Mouse (Mus musculus): ENCODE data around the gene Irf4. TPM values are rescaled to one million over a fixed set of nuclear protein-coding genes. Genes with fewer than 3 reads are reported as not detected.

Irf4 gene
- polyA plus RNA-seq, 1 experiment from 2014 or later, result 0.22 TPM

DNA sequence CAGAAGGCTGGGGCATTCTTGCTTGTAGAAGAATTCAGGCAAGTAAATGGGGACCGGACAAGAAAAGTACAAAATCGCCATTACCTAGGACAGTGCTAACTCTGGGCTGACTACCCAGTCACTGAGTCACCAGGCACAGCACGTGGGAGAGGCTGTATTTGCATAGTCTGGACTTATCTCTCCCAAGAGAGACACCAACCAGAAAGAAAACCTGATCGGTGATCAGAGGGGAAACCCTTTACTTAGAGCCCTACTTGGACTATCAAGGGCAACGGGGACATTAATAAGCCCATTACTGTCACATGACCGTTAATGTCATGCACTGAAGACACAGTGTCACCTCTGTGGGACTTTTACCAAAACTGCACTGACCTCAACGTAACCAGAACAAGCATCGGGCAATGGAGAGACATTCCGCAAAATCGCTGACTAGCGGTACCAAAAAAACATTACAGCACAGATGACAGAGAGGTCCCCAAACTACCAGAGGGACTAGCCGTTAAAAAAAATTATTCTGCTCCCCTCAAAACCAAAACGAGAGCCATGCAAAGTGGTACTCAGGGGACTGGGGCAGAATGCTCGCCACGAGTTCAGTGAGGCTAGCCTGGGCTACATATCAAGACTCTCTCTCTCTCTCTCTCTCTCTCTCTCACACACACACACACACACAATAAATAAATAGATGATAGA is 18.8 kb upstream of the Irf4 start:
- no peak overlapping the region for H3K9ac ChIP-seq (ENCODE audit: low read length)
- H3K4me3 ChIP-seq (ENCODE audit: low read length), result no peak overlapping the region
- peaks cover 3% of the 10 kb centered on the region; the same call in 1 of the 2 replicates for H3K4me1 ChIP-seq (ENCODE audit: control insufficient read depth, insufficient read depth, low read length)
- no peak overlapping the region for H3K27ac ChIP-seq (ENCODE audit: low read length)
- no peaks in the 10 kb centered on the region for H3K27me3 ChIP-seq (ENCODE audit: control insufficient read depth, insufficient read depth, low read length)
- no peaks in the 10 kb centered on the region for H3K36me3 ChIP-seq (ENCODE audit: control insufficient read depth, insufficient read depth)
- WGBS, result 77% methylated on average over 15 of the region's 15 CpGs
- ATAC-seq (replicated peaks; ENCODE audit: extremely low read depth, insufficient read depth, low FRiP score), result no peak
- H3K9me3 ChIP-seq (replicated peaks; ENCODE audit: control insufficient read depth, low read length), result no peaks in the 10 kb centered on the region
- H3K4me2 ChIP-seq (ENCODE audit: low read depth, low read length), result no peak overlapping the region

DNA sequence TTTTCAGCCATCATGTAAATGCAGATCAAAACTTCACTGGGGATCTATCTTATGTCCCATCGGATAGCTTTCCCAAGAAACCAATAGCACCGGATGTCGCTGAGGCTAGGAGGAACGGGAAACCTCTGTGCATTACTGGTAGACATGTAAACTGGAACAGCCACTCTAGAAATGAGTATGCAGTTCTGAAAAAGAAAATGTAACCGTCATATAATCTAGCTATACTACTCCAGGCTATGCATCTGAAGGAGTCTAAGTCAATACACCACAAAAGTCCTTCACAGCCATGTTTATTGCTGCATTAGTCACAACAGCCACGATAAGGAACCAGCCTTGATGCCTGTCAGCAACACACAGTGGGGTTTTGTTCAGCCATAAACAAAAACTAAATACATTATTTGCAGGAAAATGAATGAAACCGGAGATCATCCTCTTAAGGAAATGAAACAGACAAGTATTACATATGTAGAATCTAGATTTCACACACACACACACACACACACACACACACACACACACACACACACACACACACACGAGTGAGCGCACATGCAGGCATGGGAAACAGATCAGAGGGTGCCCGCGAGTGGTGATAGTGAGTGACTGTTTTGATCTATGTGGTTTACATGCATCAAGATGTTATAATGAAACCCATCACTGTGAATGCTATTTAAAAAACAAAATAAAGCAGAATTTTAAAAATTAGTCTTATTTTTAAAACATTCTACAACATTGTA is 16.1 kb upstream of the Irf4 start:
- 82% methylated on average over 11 of the region's 11 CpGs for WGBS
- Histone ChIP-seq H3K9ac (ENCODE audit: low read length) (no peak overlapping the region), H3K4me1 (ENCODE audit: control insufficient read depth, insufficient read depth, low read length) (peaks cover 3% of the 10 kb centered on the region; the same call in 1 of the 2 replicates), H3K9me3 (replicated peaks; ENCODE audit: control insufficient read depth, low read length) (no peaks in the 10 kb centered on the region), H3K36me3 (ENCODE audit: control insufficient read depth, insufficient read depth) (no peaks in the 10 kb centered on the region), H3K27ac (ENCODE audit: low read length) (no peak overlapping the region), H3K4me3 (ENCODE audit: low read length) (no peak overlapping the region), H3K27me3 (ENCODE audit: control insufficient read depth, insufficient read depth, low read length) (no peaks in the 10 kb centered on the region), H3K4me2 (ENCODE audit: low read depth, low read length) (no peak overlapping the region)
- no peak for ATAC-seq (replicated peaks; ENCODE audit: extremely low read depth, insufficient read depth, low FRiP score)

DNA sequence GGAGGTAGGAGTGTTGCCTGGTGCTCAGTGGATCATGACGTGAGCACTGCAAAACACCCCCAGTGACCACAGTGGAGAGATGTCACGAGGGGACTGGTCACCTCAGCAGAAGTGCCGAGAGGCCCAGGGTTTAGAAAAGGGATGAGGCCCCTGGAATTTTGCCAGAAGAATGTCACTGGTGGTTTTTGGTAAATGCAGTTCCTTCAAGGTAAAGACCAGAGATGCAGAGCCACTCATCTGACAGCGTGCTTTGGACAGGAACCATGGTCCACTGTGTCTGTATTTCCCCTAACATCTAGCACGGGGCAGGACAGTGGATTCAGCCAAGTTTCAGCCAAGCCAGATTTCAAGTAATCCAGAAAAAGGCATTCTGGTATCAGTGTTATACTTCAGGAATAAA is 12.3 kb upstream of the Irf4 start:
- H3K9me3 ChIP-seq (replicated peaks; ENCODE audit: control insufficient read depth, low read length), result no peaks in the 10 kb centered on the region
- WGBS, result 81% methylated on average over 5 of the region's 5 CpGs
- H3K36me3 ChIP-seq (ENCODE audit: control insufficient read depth, insufficient read depth), result no peaks in the 10 kb centered on the region
- no peak overlapping the region for H3K4me3 ChIP-seq (ENCODE audit: low read length)
- ATAC-seq (replicated peaks; ENCODE audit: extremely low read depth, insufficient read depth, low FRiP score), result no peak
- H3K9ac ChIP-seq (ENCODE audit: low read length), result no peak overlapping the region
- no peaks in the 10 kb centered on the region for H3K4me1 ChIP-seq (ENCODE audit: control insufficient read depth, insufficient read depth, low read length)
- H3K27me3 ChIP-seq (ENCODE audit: control insufficient read depth, insufficient read depth, low read length), result no peaks in the 10 kb centered on the region
- H3K27ac ChIP-seq (ENCODE audit: low read length), result no peak overlapping the region
- no peak overlapping the region for H3K4me2 ChIP-seq (ENCODE audit: low read depth, low read length)

- Histone ChIP-seq H3K4me3 (ENCODE audit: low read length) (no peak overlapping the region), H3K4me1 (ENCODE audit: control insufficient read depth, insufficient read depth, low read length) (no peaks in the 10 kb centered on the region), H3K27ac (ENCODE audit: low read length) (no peak overlapping the region), H3K36me3 (ENCODE audit: control insufficient read depth, insufficient read depth) (no peaks in the 10 kb centered on the region), H3K9me3 (replicated peaks; ENCODE audit: control insufficient read depth, low read length) (no peaks in the 10 kb centered on the region), H3K4me2 (ENCODE audit: low read depth, low read length) (no peak overlapping the region), H3K9ac (ENCODE audit: low read length) (no peak overlapping the region), H3K27me3 (ENCODE audit: control insufficient read depth, insufficient read depth, low read length) (no peaks in the 10 kb centered on the region)
- no peak for ATAC-seq (replicated peaks; ENCODE audit: extremely low read depth, insufficient read depth, low FRiP score)
- WGBS, result 82% methylated on average over 2 of the region's 2 CpGs
Measured at GRCm38 (mm10) chr13:30737257-30737656, 11.8 kb upstream of the Irf4 start.

GRCm38 (mm10) chr13:30738310-30738840 is 10.7 kb upstream of the Irf4 start:
- Histone ChIP-seq H3K4me1 (ENCODE audit: control insufficient read depth, insufficient read depth, low read length) (no peaks in the 10 kb centered on the region), H3K9me3 (replicated peaks; ENCODE audit: control insufficient read depth, low read length) (no peaks in the 10 kb centered on the region), H3K4me2 (ENCODE audit: low read depth, low read length) (no peak overlapping the region), H3K9ac (ENCODE audit: low read length) (no peak overlapping the region), H3K36me3 (ENCODE audit: control insufficient read depth, insufficient read depth) (no peaks in the 10 kb centered on the region), H3K27ac (ENCODE audit: low read length) (no peak overlapping the region), H3K4me3 (ENCODE audit: low read length) (no peak overlapping the region), H3K27me3 (ENCODE audit: control insufficient read depth, insufficient read depth, low read length) (no peaks in the 10 kb centered on the region)
- no peak for ATAC-seq (replicated peaks; ENCODE audit: extremely low read depth, insufficient read depth, low FRiP score)
- 76% methylated on average over 4 of the region's 4 CpGs for WGBS

DNA sequence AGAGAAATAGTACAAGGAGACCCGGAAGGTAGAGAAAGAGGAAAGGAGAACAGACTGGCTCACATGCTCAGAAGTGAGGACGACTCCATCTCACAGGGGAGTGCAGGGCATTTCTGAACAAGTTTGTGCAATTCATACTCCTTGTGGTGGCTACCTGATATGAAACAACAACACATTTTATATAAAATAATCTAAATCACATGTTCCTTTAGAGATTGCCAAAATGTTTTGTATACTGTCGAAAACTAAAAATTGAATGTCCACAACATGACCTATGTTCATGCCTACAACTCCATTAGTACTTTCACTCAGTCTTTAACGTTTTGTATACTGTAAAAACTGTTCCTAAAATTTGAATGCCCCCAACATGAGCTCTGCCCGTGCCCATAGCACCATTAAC is 7.9 kb upstream of the Irf4 start:
- Histone ChIP-seq H3K9me3 (replicated peaks; ENCODE audit: control insufficient read depth, low read length) (no peaks in the 10 kb centered on the region), H3K4me3 (ENCODE audit: low read length) (no peak overlapping the region), H3K27ac (ENCODE audit: low read length) (no peak overlapping the region), H3K27me3 (ENCODE audit: control insufficient read depth, insufficient read depth, low read length) (no peaks in the 10 kb centered on the region), H3K9ac (ENCODE audit: low read length) (no peak overlapping the region), H3K36me3 (ENCODE audit: control insufficient read depth, insufficient read depth) (no peaks in the 10 kb centered on the region), H3K4me1 (ENCODE audit: control insufficient read depth, insufficient read depth, low read length) (no peaks in the 10 kb centered on the region), H3K4me2 (ENCODE audit: low read depth, low read length) (no peak overlapping the region)
- WGBS, result 65% methylated on average over 5 of the region's 5 CpGs
- no peak for ATAC-seq (replicated peaks; ENCODE audit: extremely low read depth, insufficient read depth, low FRiP score)

GRCm38 (mm10) chr13:30742411-30742970 is 6.5 kb upstream of the Irf4 start:
- H3K27ac ChIP-seq (ENCODE audit: low read length), result no peak overlapping the region
- WGBS, result 69% methylated on average over 6 of the region's 6 CpGs
- H3K9ac ChIP-seq (ENCODE audit: low read length), result no peak overlapping the region
- no peak overlapping the region for H3K4me3 ChIP-seq (ENCODE audit: low read length)
- no peaks in the 10 kb centered on the region for H3K36me3 ChIP-seq (ENCODE audit: control insufficient read depth, insufficient read depth)
- no peaks in the 10 kb centered on the region for H3K4me1 ChIP-seq (ENCODE audit: control insufficient read depth, insufficient read depth, low read length)
- no peak overlapping the region for H3K4me2 ChIP-seq (ENCODE audit: low read depth, low read length)
- no peak for ATAC-seq (replicated peaks; ENCODE audit: extremely low read depth, insufficient read depth, low FRiP score)
- H3K9me3 ChIP-seq (replicated peaks; ENCODE audit: control insufficient read depth, low read length), result no peaks in the 10 kb centered on the region
- H3K27me3 ChIP-seq (ENCODE audit: control insufficient read depth, insufficient read depth, low read length), result 0 out of 2 replicates have a peak, but pooled peaks cover 3% of the 10 kb centered on the region

DNA sequence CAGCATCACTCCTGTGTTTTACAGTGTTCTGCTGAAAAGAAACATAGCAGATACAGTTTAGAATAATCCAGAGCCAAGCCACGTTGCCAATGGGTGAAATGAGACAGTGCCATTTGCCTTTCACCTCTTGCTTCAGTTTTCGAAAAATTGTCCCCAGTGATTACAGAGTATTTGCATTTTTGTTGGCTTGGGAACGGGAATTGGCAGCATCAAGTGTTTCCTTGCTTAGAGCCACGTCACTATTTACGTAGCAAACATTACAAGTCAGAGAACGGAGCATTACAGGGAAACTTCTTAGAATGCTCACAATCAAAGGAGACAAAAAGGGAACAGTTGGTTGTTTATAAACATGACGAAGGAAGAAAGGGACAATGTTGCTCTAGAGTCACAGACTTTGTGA is 3.9 kb upstream of the Irf4 start:
- Histone ChIP-seq H3K4me3 (ENCODE audit: low read length) (no peak overlapping the region), H3K4me1 (ENCODE audit: control insufficient read depth, insufficient read depth, low read length) (peaks cover 13% of the 10 kb centered on the region), H3K27ac (ENCODE audit: low read length) (no peak overlapping the region), H3K9ac (ENCODE audit: low read length) (no peak overlapping the region), H3K27me3 (ENCODE audit: control insufficient read depth, insufficient read depth, low read length) (peaks cover 27% of the 10 kb centered on the region), H3K9me3 (replicated peaks; ENCODE audit: control insufficient read depth, low read length) (no peaks in the 10 kb centered on the region), H3K36me3 (ENCODE audit: control insufficient read depth, insufficient read depth) (no peaks in the 10 kb centered on the region), H3K4me2 (ENCODE audit: low read depth, low read length) (no peak overlapping the region)
- no peak for ATAC-seq (replicated peaks; ENCODE audit: extremely low read depth, insufficient read depth, low FRiP score)
- WGBS, result 60% methylated on average over 7 of the region's 7 CpGs

DNA sequence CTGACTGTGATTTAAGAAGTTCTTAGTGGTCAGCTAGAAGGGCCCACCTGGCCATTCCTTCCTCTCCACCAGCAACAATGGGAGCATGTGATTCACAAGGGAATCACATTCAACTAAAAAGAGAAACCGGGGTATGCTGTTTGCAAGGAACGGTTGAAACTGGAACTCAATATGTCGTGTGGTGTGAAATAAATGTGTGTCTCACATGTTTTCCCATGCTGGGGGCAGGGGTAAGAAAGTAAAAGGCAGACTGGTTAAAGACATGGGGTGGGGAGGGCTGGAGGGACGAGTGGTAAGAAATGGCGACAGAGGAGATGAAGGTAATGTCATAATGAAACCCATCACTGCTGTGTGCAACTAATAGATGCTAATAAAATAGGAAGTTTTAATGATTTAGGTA is 2.0 kb upstream of the Irf4 start:
- Histone ChIP-seq H3K36me3 (ENCODE audit: control insufficient read depth, insufficient read depth) (no peaks in the 10 kb centered on the region), H3K27ac (ENCODE audit: low read length) (no peak overlapping the region), H3K27me3 (ENCODE audit: control insufficient read depth, insufficient read depth, low read length) (peaks cover 44% of the 10 kb centered on the region), H3K4me3 (ENCODE audit: low read length) (no peak overlapping the region), H3K4me1 (ENCODE audit: control insufficient read depth, insufficient read depth, low read length) (peaks cover 19% of the 10 kb centered on the region), H3K9me3 (replicated peaks; ENCODE audit: control insufficient read depth, low read length) (no peaks in the 10 kb centered on the region), H3K4me2 (ENCODE audit: low read depth, low read length) (no peak overlapping the region), H3K9ac (ENCODE audit: low read length) (no peak overlapping the region)
- no peak for ATAC-seq (replicated peaks; ENCODE audit: extremely low read depth, insufficient read depth, low FRiP score)
- 70% methylated on average over 5 of the region's 5 CpGs for WGBS
